Mouse (Mus musculus): Measurements from ENCODE around the gene Pbsn.

- TF ChIP-seq POLR2A (IDR thresholded peaks at IDR 0.05; ENCODE audit: borderline replicate concordance, extremely low read depth, low read depth, low read length) (no peak), CTCF (IDR thresholded peaks at IDR 0.05; ENCODE audit: insufficient read depth, low read length) (no peak)
Observed at GRCm38 (mm10) chrX:77853523-77853922, at the start of gene Pbsn.

All from lung, adult 2 months (tissue).